ENCODE assay signal across 9 mouse cellular contexts in genomic region chr14:73475506-73475905, GRCm38 (mm10). TPM values are rescaled to one million over a fixed set of nuclear protein-coding genes. Genes with fewer than 3 reads are reported as not detected.
DNase-seq lines count a peak whose midpoint lies in the region; ATAC-seq and TF ChIP-seq lines count a peak whose summit lies in the region.
"Had no signal": no experiment of that assay in that cellular context is flagged by ENCODE, and none has a peak within 500 bp of the region (broad histone marks: within the 10 kb centered on the region; RNA-seq: fewer than 3 reads in every experiment).

No protein-coding gene starts in this region.

- no peak overlapping the region for H3K4me3 ChIP-seq in kidney, adult 2 months (ENCODE audit: insufficient read depth, low read depth, low read length)
- H3K4me3 ChIP-seq in kidney, embryonic 16.5 days (ENCODE audit: low read length) = no peak overlapping the region

- no peak overlapping the region for H3K9ac ChIP-seq in kidney, embryonic 16.5 days (replicated peaks; ENCODE audit: low read length)
- H3K9ac ChIP-seq: hindbrain, embryonic 14.5 days had no signal

- no peak for ATAC-seq in kidney, embryonic 16.5 days (ENCODE audit: low FRiP score, low TSS enrichment)

- 0 out of 2 replicates have a peak overlapping the region, but pooled peaks have one; percentile 14 for H3K27ac ChIP-seq in kidney, adult 2 months (ENCODE audit: insufficient read depth, low read depth, low read length)
- H3K27ac ChIP-seq in kidney, embryonic 16.5 days (ENCODE audit: low read length) = no peak overlapping the region
- H3K27ac ChIP-seq: hindbrain, embryonic 14.5 days had no signal

- no peaks in the 10 kb centered on the region for H3K9me3 ChIP-seq in kidney, embryonic 16.5 days (ENCODE audit: low read length)

- peaks cover 16% of the 10 kb centered on the region for H3K4me1 ChIP-seq in kidney, adult 2 months (ENCODE audit: control insufficient read depth, insufficient read depth, low read length)
- H3K4me1 ChIP-seq in kidney, embryonic 16.5 days (ENCODE audit: insufficient read depth, low read length) = peaks cover 33% of the 10 kb centered on the region

- TF ChIP-seq CTCF in kidney, adult 2 months (conservative IDR thresholded peaks at IDR 0.05; ENCODE audit: insufficient read depth, insufficient read length, low read depth, low read length) = no peak

- no peaks in the 10 kb centered on the region for H3K27me3 ChIP-seq in kidney, adult 2 months (replicated peaks; ENCODE audit: control insufficient read depth, insufficient read depth, low read length)
- H3K27me3 ChIP-seq in kidney, embryonic 16.5 days (ENCODE audit: insufficient read depth, low read length) = no peaks in the 10 kb centered on the region

- H3K4me2 ChIP-seq in kidney, embryonic 16.5 days (replicated peaks; ENCODE audit: low read depth, low read length) = no peak overlapping the region
- H3K4me2 ChIP-seq: hindbrain, embryonic 14.5 days had no signal

- intact Hi-C loops in gastrocnemius, postnatal 14 days (cut with DNase I; ENCODE audit: low total_unique reads) = loop anchor here (10.0 kb wide), 1 partner anchor 91 kb away; the partner anchor contains the start of gene Itm2b

- TF ChIP-seq POLR2A in kidney, adult 2 months (IDR thresholded peaks at IDR 0.05; ENCODE audit: low read depth, low read length) = no peak

- WGBS in kidney, adult 2 months = 13% methylated on average over 7 of the region's 7 CpGs
- WGBS in kidney, embryonic 16.5 days = 26% methylated on average over 7 of the region's 7 CpGs

- DNase-seq in cerebellum, adult 9-11 months = peak; percentile 30
- no peak for DNase-seq in cerebellum, postnatal 36 days
- DNase-seq in kidney, adult 2 months = peak; percentile 80
- DNase-seq in gastrocnemius, postnatal 14 days = peak; percentile 30
- DNase-seq in lung, postnatal 10 days = peak; percentile 44
- DNase-seq in left cerebral cortex, adult 18-20 months (ENCODE audit: low spot score in 2 of 2) = no peak
- DNase-seq in liver = no peak

- no peaks in the 10 kb centered on the region for H3K36me3 ChIP-seq in kidney, adult 2 months (ENCODE audit: control insufficient read depth, insufficient read depth, low read length)
- no peaks in the 10 kb centered on the region for H3K36me3 ChIP-seq in kidney, embryonic 16.5 days (ENCODE audit: insufficient read depth, low read length)

RNA-seq across cellular contexts. Expression of gene Med4, which starts 34.3 kb away (rescaled TPM):
- 11.8 and 13.6 TPM in 2 replicates for polyA plus RNA-seq in kidney, adult 2 months (2012; rRNA removed)
- 93.2 and 94.5 TPM in 2 replicates for polyA plus RNA-seq in kidney, embryonic 16.5 days (2015; fragmentation: Nextera tagmentation; extraction: Ambion mirVana)
- total RNA-seq in gastrocnemius, postnatal 14 days (2021) = 10 to 100 TPM; 13.9 TPM
- total RNA-seq in left cerebral cortex, adult 18-20 months (2021) = 10 to 100 TPM; 28.3 to 32.3 TPM

RNA-seq across cellular contexts. Expression of gene Sucla2, which starts 49.6 kb away (rescaled TPM):
- 34.9 and 55.4 TPM in 2 replicates for polyA plus RNA-seq in kidney, adult 2 months (2012; rRNA removed)
- polyA plus RNA-seq in kidney, embryonic 16.5 days (2015; fragmentation: Nextera tagmentation; extraction: Ambion mirVana) = 128 and 139 TPM in 2 replicates
- total RNA-seq in gastrocnemius, postnatal 14 days (2021) = 100 to 1,000 TPM; 474 to 606 TPM
- total RNA-seq in left cerebral cortex, adult 18-20 months (2021) = 100 to 1,000 TPM; 150 to 160 TPM

Comparison
In these comparisons a context has a peak if more than half of its experiments do, and no peak if none do; other contexts are left out.
1. DNase-seq: peak in cerebellum, adult 9-11 months (single experiment), kidney, adult 2 months (single experiment), gastrocnemius, postnatal 14 days (single experiment) and lung, postnatal 10 days (single experiment); none in cerebellum, postnatal 36 days (0 of 2), left cerebral cortex, adult 18-20 months (0 of 2) and liver (single experiment).